7 mouse cellular contexts compared by ENCODE assay signal in genomic region chr7:31097583-31098248, GRCm38 (mm10). TPM values are rescaled to one million over a fixed set of nuclear protein-coding genes. Genes with fewer than 3 reads are reported as not detected.
DNase-seq lines count a peak whose midpoint lies in the region; ATAC-seq lines count a peak whose summit lies in the region.

No protein-coding gene starts in this region.

- H3K27me3 ChIP-seq in limb, embryonic 10.5 days (ENCODE audit: low read depth, poor library complexity, severe bottlenecking) = no peaks in the 10 kb centered on the region
- H3K27me3 ChIP-seq in midbrain, embryonic 13.5 days = no peaks in the 10 kb centered on the region

- peak; percentile 95 for ATAC-seq in midbrain, embryonic 13.5 days

- WGBS in limb, embryonic 10.5 days = 35% methylated on average over 20 of the region's 20 CpGs
- 51% methylated on average over 20 of the region's 20 CpGs for WGBS in midbrain, embryonic 13.5 days

- peak overlapping the region; percentile 66 for H3K27ac ChIP-seq in limb, embryonic 10.5 days
- H3K27ac ChIP-seq in midbrain, embryonic 13.5 days = no peak overlapping the region

- no peaks in the 10 kb centered on the region for H3K9me3 ChIP-seq in limb, embryonic 10.5 days (replicated peaks)
- H3K9me3 ChIP-seq in midbrain, embryonic 13.5 days = no peaks in the 10 kb centered on the region

- H3K4me1 ChIP-seq in limb, embryonic 10.5 days = peaks cover 11% of the 10 kb centered on the region
- H3K4me1 ChIP-seq in midbrain, embryonic 13.5 days (replicated peaks) = no peaks in the 10 kb centered on the region

- DNase-seq in adrenal gland, adult 2 months = peak; percentile 89
- peak; percentile 89 for DNase-seq in embryo, embryonic 9.5 days (ENCODE audit: extremely low spot score)
- peak; percentile 99 for DNase-seq in heart, adult 11 months
- DNase-seq in kidney, adult 11 months = peak; percentile 84
- DNase-seq in limb, embryonic 10.5 days (ENCODE audit: low spot score) = peak; percentile 91
- DNase-seq in spleen, adult 12 weeks (ENCODE audit: low spot score) = peak; percentile 65

- peak overlapping the region; percentile 37 for H3K4me3 ChIP-seq in limb, embryonic 10.5 days
- H3K4me3 ChIP-seq in midbrain, embryonic 13.5 days (replicated peaks) = peak overlapping the region; percentile 17; the same call in 1 of the 2 replicates

- no peaks in the 10 kb centered on the region for H3K36me3 ChIP-seq in limb, embryonic 10.5 days
- no peaks in the 10 kb centered on the region for H3K36me3 ChIP-seq in midbrain, embryonic 13.5 days

- H3K9ac ChIP-seq in midbrain, embryonic 13.5 days (replicated peaks) = no peak overlapping the region

- H3K4me2 ChIP-seq in midbrain, embryonic 13.5 days (replicated peaks) = peak overlapping the region; percentile 39

RNA-seq across cellular contexts. Expression of gene Hpn, which starts 17.4 kb away (rescaled TPM):
- 1 to 10 TPM; 1.3 to 2.6 TPM for total RNA-seq in adrenal gland, adult 2 months (2021)
- polyA plus RNA-seq in adrenal gland, adult 2 months (2012; rRNA removed) = 1.2 and 2.4 TPM in 2 replicates
- 3.1 TPM in 2 replicates for polyA plus RNA-seq in limb, embryonic 10.5 days (2016; fragmentation: Nextera tagmentation; extraction: Ambion mirVana)
- polyA plus RNA-seq in midbrain, embryonic 13.5 days (2015; fragmentation: Nextera tagmentation; extraction: Ambion mirVana) = 0.18 and 0.59 TPM in 2 replicates

RNA-seq across cellular contexts. Expression of gene Fxyd3, which starts 21.2 kb away (rescaled TPM):
- 1 to 10 TPM; 1.3 to 3.4 TPM for total RNA-seq in adrenal gland, adult 2 months (2021)
- polyA plus RNA-seq in adrenal gland, adult 2 months (2012; rRNA removed) = 0.04 and 0.73 TPM in 2 replicates
- polyA plus RNA-seq in limb, embryonic 10.5 days (2016; fragmentation: Nextera tagmentation; extraction: Ambion mirVana) = 7.6 and 10.0 TPM in 2 replicates
- 0.47 TPM in 1 of 2 replicates, not detected in the other for polyA plus RNA-seq in midbrain, embryonic 13.5 days (2015; fragmentation: Nextera tagmentation; extraction: Ambion mirVana)

RNA-seq across cellular contexts. Expression of gene Scn1b, which starts 29.1 kb away (rescaled TPM):
- 10 to 100 TPM; 10.8 to 27.8 TPM for total RNA-seq in adrenal gland, adult 2 months (2021)
- polyA plus RNA-seq in adrenal gland, adult 2 months (2012; rRNA removed) = 30.5 and 61.1 TPM in 2 replicates
- 0.38 and 0.81 TPM in 2 replicates for polyA plus RNA-seq in limb, embryonic 10.5 days (2016; fragmentation: Nextera tagmentation; extraction: Ambion mirVana)
- 1.2 and 2.7 TPM in 2 replicates for polyA plus RNA-seq in midbrain, embryonic 13.5 days (2015; fragmentation: Nextera tagmentation; extraction: Ambion mirVana)

RNA-seq across cellular contexts. Expression of gene Lgi4, which starts 38.6 kb away (rescaled TPM):
- total RNA-seq in adrenal gland, adult 2 months (2021) = 1 to 10 TPM; 2.2 to 6.5 TPM
- polyA plus RNA-seq in adrenal gland, adult 2 months (2012; rRNA removed) = 3.3 and 6.2 TPM in 2 replicates
- polyA plus RNA-seq in limb, embryonic 10.5 days (2016; fragmentation: Nextera tagmentation; extraction: Ambion mirVana) = 0.13 and 0.16 TPM in 2 replicates
- 0.16 and 0.30 TPM in 2 replicates for polyA plus RNA-seq in midbrain, embryonic 13.5 days (2015; fragmentation: Nextera tagmentation; extraction: Ambion mirVana)

RNA-seq across cellular contexts. Expression of gene Fxyd1, which starts 40.7 kb away (rescaled TPM):
- total RNA-seq in adrenal gland, adult 2 months (2021) = 100 to 1,000 TPM; 307 to 317 TPM
- polyA plus RNA-seq in adrenal gland, adult 2 months (2012; rRNA removed) = 480 and 501 TPM in 2 replicates
- polyA plus RNA-seq in limb, embryonic 10.5 days (2016; fragmentation: Nextera tagmentation; extraction: Ambion mirVana) = 6.2 and 7.7 TPM in 2 replicates
- polyA plus RNA-seq in midbrain, embryonic 13.5 days (2015; fragmentation: Nextera tagmentation; extraction: Ambion mirVana) = 5.2 and 5.6 TPM in 2 replicates
